8 mouse cellular contexts compared by ENCODE assay signal in the genomic region with DNA sequence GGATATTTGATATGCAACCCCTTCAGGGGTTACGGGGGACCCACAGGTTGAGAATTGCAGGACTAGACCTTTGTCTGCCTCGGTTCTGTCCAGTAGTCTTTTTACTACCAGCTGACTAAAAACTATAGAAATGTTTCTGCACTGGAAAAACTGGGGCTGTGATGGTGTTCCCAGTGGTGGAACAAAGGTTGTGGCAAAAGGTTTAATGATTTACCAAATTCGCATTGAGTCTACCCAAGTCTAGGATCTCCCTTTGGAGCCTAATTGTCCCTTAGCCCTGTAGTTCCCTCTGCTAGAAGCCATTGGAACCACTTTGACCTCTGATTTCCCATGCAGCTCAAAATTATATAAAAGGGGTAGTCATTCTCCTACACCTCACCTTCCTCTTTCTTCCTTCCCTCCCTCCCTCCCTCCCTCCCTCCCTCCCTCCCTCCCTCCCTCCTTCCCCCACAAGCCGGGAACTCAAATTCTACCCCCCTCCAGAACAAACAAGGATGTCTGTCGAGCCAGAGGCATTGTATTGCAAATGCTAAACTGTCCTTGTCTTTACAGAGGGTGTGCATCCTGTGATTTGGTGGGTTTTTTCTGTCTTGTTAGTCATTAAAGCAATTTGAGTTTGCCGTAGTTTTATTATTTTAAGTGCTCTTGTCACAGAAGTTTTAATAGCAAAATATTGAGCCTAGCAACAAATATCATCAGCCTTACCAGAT. TPM values are rescaled to one million over a fixed set of nuclear protein-coding genes. Genes with fewer than 3 reads are reported as not detected.
DNase-seq lines count a peak whose midpoint lies in the region; ATAC-seq lines count a peak whose summit lies in the region.

No protein-coding gene starts in this region.

- WGBS in embryonic facial prominence, embryonic 15.5 days: 10% methylated on average over 5 of the region's 6 CpGs
- WGBS in neural tube, embryonic 14.5 days: 11% methylated on average over 6 of the region's 6 CpGs

- ATAC-seq in embryonic facial prominence, embryonic 15.5 days (ENCODE audit: insufficient number of reproducible peaks, low FRiP score, low TSS enrichment, low read depth): no peak
- no peak for ATAC-seq in neural tube, embryonic 14.5 days (ENCODE audit: low read depth)

- no peaks in the 10 kb centered on the region for H3K27me3 ChIP-seq in embryonic facial prominence, embryonic 15.5 days
- H3K27me3 ChIP-seq in neural tube, embryonic 14.5 days (ENCODE audit: control insufficient read depth, insufficient read depth, low read length): no peaks in the 10 kb centered on the region

- no peaks in the 10 kb centered on the region for H3K9me3 ChIP-seq in embryonic facial prominence, embryonic 15.5 days (replicated peaks)
- no peaks in the 10 kb centered on the region for H3K9me3 ChIP-seq in neural tube, embryonic 14.5 days (ENCODE audit: control insufficient read depth, low read length)

- H3K4me1 ChIP-seq in embryonic facial prominence, embryonic 15.5 days: peaks cover 19% of the 10 kb centered on the region
- peaks cover 21% of the 10 kb centered on the region; the same call in 1 of the 2 replicates for H3K4me1 ChIP-seq in neural tube, embryonic 14.5 days (ENCODE audit: control insufficient read depth, insufficient read depth, low read length)

- peak overlapping the region; percentile 97 for H3K4me3 ChIP-seq in embryonic facial prominence, embryonic 15.5 days (replicated peaks)
- peak overlapping the region; percentile 96 for H3K4me3 ChIP-seq in neural tube, embryonic 14.5 days (ENCODE audit: low read depth, low read length)

- DNase-seq in kidney, adult 18-20 months: peak; percentile 53
- DNase-seq in kidney, postnatal 10 days: no peak
- DNase-seq in kidney, postnatal 14 days: peak; percentile 64
- no peak for DNase-seq in cerebellum, postnatal 4 days (ENCODE audit: low spot score in 2 of 2)
- DNase-seq in frontal cortex, adult 2 months (ENCODE audit: extremely low spot score in 1 of 2, low spot score in 1 of 2): no peak
- DNase-seq in left cerebral cortex, adult 8-10 months (ENCODE audit: low spot score in 2 of 2): no peak

- no peaks in the 10 kb centered on the region for H3K36me3 ChIP-seq in embryonic facial prominence, embryonic 15.5 days
- H3K36me3 ChIP-seq in neural tube, embryonic 14.5 days (ENCODE audit: control insufficient read depth, insufficient read depth, low read length): no peaks in the 10 kb centered on the region

- H3K9ac ChIP-seq in embryonic facial prominence, embryonic 15.5 days: no peak overlapping the region
- peak overlapping the region; percentile 93 for H3K9ac ChIP-seq in neural tube, embryonic 14.5 days (replicated peaks; ENCODE audit: low read depth, low read length)

- peak overlapping the region; percentile 69 for H3K4me2 ChIP-seq in embryonic facial prominence, embryonic 15.5 days (replicated peaks)
- H3K4me2 ChIP-seq in neural tube, embryonic 14.5 days (ENCODE audit: low read depth, low read length): peak overlapping the region; percentile 89

- no peak overlapping the region for H3K27ac ChIP-seq in embryonic facial prominence, embryonic 15.5 days (replicated peaks)
- no peak overlapping the region for H3K27ac ChIP-seq in neural tube, embryonic 14.5 days (ENCODE audit: low read depth, low read length)

RNA-seq across cellular contexts. Expression of a gene that starts 2.0 kb away (rescaled TPM):
- polyA plus RNA-seq in embryonic facial prominence, embryonic 15.5 days (2015; fragmentation: Nextera tagmentation; extraction: Ambion mirVana): 73.8 and 74.1 TPM in 2 replicates
- polyA plus RNA-seq in neural tube, embryonic 14.5 days (2014; fragmentation: Nextera tagmentation; extraction: Ambion mirVana): 145 and 152 TPM in 2 replicates
- 174 and 196 TPM in 2 replicates for polyA plus RNA-seq in frontal cortex, adult 2 months (2012; rRNA removed)
- 100 to 1,000 TPM; 281 to 334 (median 318) TPM for total RNA-seq in left cerebral cortex, adult 8-10 months (2022)

RNA-seq across cellular contexts. Expression of a gene that starts 2.2 kb away (rescaled TPM):
- 12.2 and 13.1 TPM in 2 replicates for polyA plus RNA-seq in embryonic facial prominence, embryonic 15.5 days (2015; fragmentation: Nextera tagmentation; extraction: Ambion mirVana)
- polyA plus RNA-seq in neural tube, embryonic 14.5 days (2014; fragmentation: Nextera tagmentation; extraction: Ambion mirVana): 5.1 and 8.0 TPM in 2 replicates
- polyA plus RNA-seq in frontal cortex, adult 2 months (2012; rRNA removed): 3.8 and 4.7 TPM in 2 replicates
- 10 to 100 TPM; 10.9 to 16.4 (median 12.1) TPM for total RNA-seq in left cerebral cortex, adult 8-10 months (2022)

RNA-seq across cellular contexts. Expression of a gene that starts 42.7 kb away (rescaled TPM):
- polyA plus RNA-seq in embryonic facial prominence, embryonic 15.5 days (2015; fragmentation: Nextera tagmentation; extraction: Ambion mirVana): 154 and 196 TPM in 2 replicates
- not detected in 2 replicates for polyA plus RNA-seq in neural tube, embryonic 14.5 days (2014; fragmentation: Nextera tagmentation; extraction: Ambion mirVana)
- not detected in 2 replicates for polyA plus RNA-seq in frontal cortex, adult 2 months (2012; rRNA removed)
- total RNA-seq in left cerebral cortex, adult 8-10 months (2022): 1 to 10 TPM in 1 of 4 experiments, not detected in 3; 1.3 TPM

Comparison
In these comparisons a context has a peak if more than half of its experiments do, and no peak if none do; other contexts are left out.
1. DNase-seq: peak in kidney, adult 18-20 months (single experiment) and kidney, postnatal 14 days (single experiment); none in kidney, postnatal 10 days (single experiment), cerebellum, postnatal 4 days (0 of 2), frontal cortex, adult 2 months (0 of 2) and left cerebral cortex, adult 8-10 months (0 of 2).
2. RNA of a gene that starts 42.7 kb away (polyA plus RNA-seq): 154 to 196 TPM in embryonic facial prominence, embryonic 15.5 days; not detected in neural tube, embryonic 14.5 days and not detected in frontal cortex, adult 2 months; every median in the first group is over 100 times any median in the second.